Mouse (Mus musculus) embryonic facial prominence, embryonic 13.5 days (tissue): ENCODE measurements around the gene Atp5d. TPM values are rescaled to one million over a fixed set of nuclear protein-coding genes. Genes with fewer than 3 reads are reported as not detected.

Source experiments
- ATAC-seq: fragments of 200-750 bp; cut with Nextera tagmentation; 2 replicates; pipeline ENCODE4 v1.8.0; 2017; ENCODE audit warnings: low read depth; ENCODE audit not compliant: insufficient number of reproducible peaks, insufficient read depth, low FRiP score, low TSS enrichment
- H3K27ac ChIP-seq: fragments of 300-500 bp; sonication (generic); 2 replicates; pipeline ENCODE4 v1.5.1; 2015; ENCODE audit warnings: moderate library complexity, mild to moderate bottlenecking, inconsistent platforms
- H3K27me3 ChIP-seq: fragments of 300-500 bp; sonication (generic); 2 replicates; pipeline ENCODE4 v1.6.1; 2015; ENCODE audit warnings: mild to moderate bottlenecking, inconsistent platforms
- H3K36me3 ChIP-seq: fragments of 300-500 bp; sonication (generic); 2 replicates; pipeline ENCODE4 v1.6.1; 2015; ENCODE audit warnings: mild to moderate bottlenecking, inconsistent platforms
- H3K4me1 ChIP-seq: fragments of 300-500 bp; sonication (generic); 2 replicates; pipeline ENCODE4 v1.6.1; 2015; ENCODE audit warnings: inconsistent platforms
- H3K4me2 ChIP-seq: fragments of 300-500 bp; sonication (generic); 2 replicates; pipeline ENCODE4 v1.6.1; 2015; ENCODE audit warnings: moderate library complexity, mild to moderate bottlenecking, inconsistent platforms
- H3K4me3 ChIP-seq: fragments of 300-500 bp; sonication (generic); 2 replicates; pipeline ENCODE4 v1.5.1; 2015; ENCODE audit warnings: mild to moderate bottlenecking, inconsistent platforms
- H3K9ac ChIP-seq: fragments of 300-500 bp; sonication (generic); 2 replicates; pipeline ENCODE4 v1.6.1; 2015; ENCODE audit warnings: mild to moderate bottlenecking, inconsistent platforms
- H3K9me3 ChIP-seq: fragments of 300-500 bp; sonication (generic); 2 replicates; pipeline ENCODE4 v1.6.1; 2016; ENCODE audit warnings: inconsistent platforms
- WGBS: fragments of 180-500 bp; shearing (Covaris S2); methylation state at CpG from one replicate; pipeline ENCODE4 v1.1.7; 2015; ENCODE audit warnings: mixed read lengths; 5-methylcytosine and 5-hydroxymethylcytosine counted together
- polyA plus RNA-seq: library from polyadenylated mRNA; unstranded; fragments of >200 nt; fragmentation: Nextera tagmentation; extraction: Ambion mirVana; gene quantifications from 2 replicates; pipeline ENCODE4 v1.2.1, GENCODE M21; 2015

Atp5d gene
- polyA plus RNA-seq, 1 experiment from 2014 or later: 491 TPM

DNA sequence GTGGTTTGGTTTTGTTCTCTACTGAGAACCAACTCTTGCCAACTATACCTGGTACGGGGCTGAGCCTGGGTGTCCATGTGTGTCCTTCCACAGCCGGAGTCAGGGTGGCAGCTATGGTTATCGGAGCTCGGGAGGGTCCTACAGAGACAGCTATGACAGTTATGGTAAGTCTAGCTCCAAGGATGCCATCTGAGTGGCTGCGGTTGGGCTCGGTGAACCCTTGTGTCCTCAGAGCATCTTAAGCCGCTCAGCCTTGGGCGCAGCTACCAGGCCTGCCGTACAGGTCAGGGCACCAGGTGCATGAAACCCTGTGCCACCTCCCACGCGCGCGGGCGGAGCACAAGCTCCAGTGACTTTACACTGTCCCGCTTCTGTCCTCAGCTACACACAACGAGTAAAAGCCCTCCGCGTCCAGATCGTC is 32.2 kb downstream of the Atp5d start:
- Histone ChIP-seq H3K9me3 (no peaks in the 10 kb centered on the region), H3K9ac (no peak overlapping the region), H3K4me1 (peaks cover 51% of the 10 kb centered on the region), H3K4me2 (no peak overlapping the region), H3K4me3 (no peak overlapping the region), H3K27me3 (no peaks in the 10 kb centered on the region), H3K27ac (no peak overlapping the region), H3K36me3 (peaks cover 28% of the 10 kb centered on the region)
- ATAC-seq: no peak
- WGBS: 95% methylated on average over 19 of the region's 19 CpGs

DNA sequence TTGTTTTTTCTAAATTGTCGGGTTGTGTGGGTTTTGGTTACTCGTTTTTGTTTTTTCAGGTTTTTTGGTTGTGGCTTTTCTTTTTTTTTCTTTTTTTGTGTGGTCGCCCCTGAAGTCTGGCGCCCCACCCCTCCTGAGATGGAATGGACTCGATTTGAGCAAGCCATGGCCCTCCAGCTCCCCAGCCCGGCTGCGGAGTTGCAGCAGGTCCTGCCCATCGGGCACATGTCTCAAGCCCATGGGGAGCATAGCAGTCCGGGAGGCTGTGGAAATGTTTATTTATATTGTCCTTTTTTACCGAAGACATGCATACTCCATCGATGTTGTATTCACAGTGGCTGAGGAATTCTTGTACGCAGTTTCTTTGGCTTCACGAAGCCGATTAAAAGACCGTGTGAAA is 32.8 kb downstream of the Atp5d start:
- Histone ChIP-seq H3K36me3 (peaks cover 28% of the 10 kb centered on the region), H3K4me1 (peaks cover 46% of the 10 kb centered on the region), H3K4me3 (no peak overlapping the region), H3K9me3 (no peaks in the 10 kb centered on the region), H3K4me2 (no peak overlapping the region), H3K27ac (0 out of 2 replicates have a peak overlapping the region, but pooled peaks have one; percentile 5), H3K27me3 (no peaks in the 10 kb centered on the region), H3K9ac (no peak overlapping the region)
- ATAC-seq: no peak
- WGBS: 94% methylated on average over 15 of the region's 15 CpGs

DNA sequence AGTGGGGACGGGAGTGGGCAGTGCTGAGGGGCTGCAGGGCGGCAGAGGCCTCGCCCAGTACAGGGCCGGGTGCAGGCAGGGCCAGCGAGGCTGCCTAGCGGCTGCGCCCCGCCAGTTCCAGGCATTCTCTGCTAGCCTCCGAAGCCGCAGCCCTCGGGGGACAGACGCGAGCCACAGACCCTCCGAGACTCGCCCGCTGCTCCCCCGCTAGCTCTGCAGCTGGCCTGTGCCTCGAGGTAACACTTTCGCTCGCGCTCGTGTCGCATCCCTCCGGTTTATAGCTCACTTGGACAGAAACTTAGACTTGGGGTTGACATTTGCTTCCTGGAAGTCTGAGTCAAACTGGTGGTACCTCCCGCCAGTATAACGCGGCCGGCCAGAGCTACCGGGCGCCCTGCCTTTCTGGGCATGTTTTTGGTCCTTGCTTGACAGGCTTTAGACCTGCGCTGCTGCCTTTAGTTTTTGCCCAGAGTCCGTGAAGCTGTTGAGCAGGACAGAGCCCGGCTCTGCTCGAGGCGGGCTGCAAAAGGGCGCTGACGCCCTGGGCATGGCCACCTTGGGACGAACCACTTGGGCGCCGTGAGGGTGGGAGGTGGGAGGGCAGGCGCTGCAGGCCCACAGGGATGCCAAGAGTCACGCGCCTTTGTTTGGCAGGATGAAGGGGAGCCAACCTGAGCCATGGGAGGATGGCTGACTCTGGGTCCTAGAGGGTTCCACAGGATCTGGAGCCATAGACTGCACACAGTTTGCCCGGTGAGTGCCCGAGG is 33.5 kb downstream of the Atp5d start:
- WGBS: 86% methylated on average over 45 of the region's 45 CpGs
- Histone ChIP-seq H3K27ac (peak overlapping the region; percentile 78), H3K9me3 (no peaks in the 10 kb centered on the region), H3K4me2 (peak overlapping the region; percentile 70), H3K4me3 (peak overlapping the region; percentile 58; the same call in 1 of the 2 replicates), H3K9ac (peak overlapping the region; percentile 71; the same call in 1 of the 2 replicates), H3K4me1 (peaks cover 41% of the 10 kb centered on the region), H3K27me3 (no peaks in the 10 kb centered on the region), H3K36me3 (peaks cover 28% of the 10 kb centered on the region)
- no peak for ATAC-seq

DNA sequence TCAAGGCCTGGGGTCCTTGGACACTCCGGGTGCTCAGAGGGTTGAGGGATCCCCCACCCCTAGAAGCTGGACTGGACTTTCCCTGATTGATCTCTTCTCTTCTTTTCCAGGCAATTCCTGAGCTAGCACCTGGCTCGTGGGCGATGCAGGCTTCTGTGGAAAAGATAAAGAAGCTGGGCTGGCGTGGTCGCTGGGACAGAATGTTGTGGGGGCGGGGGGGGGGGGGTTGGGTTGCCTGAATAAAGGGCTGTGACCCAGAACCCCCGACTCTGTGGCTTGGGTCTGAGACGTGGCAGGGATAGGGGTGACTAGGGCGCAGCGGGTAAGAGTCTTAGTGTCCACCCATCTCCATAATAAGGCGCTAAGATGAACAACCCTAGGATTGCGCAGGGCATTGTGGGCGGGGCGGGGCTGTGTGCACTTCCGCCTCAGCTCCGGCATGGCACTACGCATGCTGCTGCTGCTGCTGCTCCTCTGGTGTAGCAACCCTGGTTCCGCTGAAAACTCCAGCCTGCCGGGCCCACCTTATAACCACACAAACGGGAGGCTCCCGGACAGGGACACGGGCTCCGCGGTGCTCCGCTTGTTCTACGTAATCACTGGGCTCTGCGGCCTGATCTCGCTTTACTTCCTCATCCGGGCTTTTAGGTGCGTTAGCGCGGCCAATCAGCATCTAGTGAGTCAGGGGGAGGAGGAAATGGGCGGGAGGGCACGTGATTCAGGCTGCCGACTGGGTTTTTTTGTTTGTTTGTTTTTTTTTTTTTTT is 34.3 kb downstream of the Atp5d start, which contains the start of gene 1600002K03Rik:
Gene 1600002K03Rik, plus strand, starts transcription at position 418 of the 766 bp plus-strand sequence.
- H3K4me2 ChIP-seq: peak within 1 kb of the TSS; percentile 70
- H3K36me3 ChIP-seq: peaks cover 28% of the 10 kb centered on the region
- 10% methylated on average over 35 of the region's 35 CpGs for WGBS
- H3K27me3 ChIP-seq: no peaks in the 10 kb centered on the region
- peaks cover 38% of the 10 kb centered on the region for H3K4me1 ChIP-seq
- H3K27ac ChIP-seq: peak within 1 kb of the TSS; percentile 78
- peak within 1 kb of the TSS; percentile 58 for H3K4me3 ChIP-seq
- peak within 1 kb of the TSS; percentile 71 for H3K9ac ChIP-seq
- ATAC-seq: peak; percentile 53; the same call in 1 of the 2 replicates
- no peaks in the 10 kb centered on the region for H3K9me3 ChIP-seq

DNA sequence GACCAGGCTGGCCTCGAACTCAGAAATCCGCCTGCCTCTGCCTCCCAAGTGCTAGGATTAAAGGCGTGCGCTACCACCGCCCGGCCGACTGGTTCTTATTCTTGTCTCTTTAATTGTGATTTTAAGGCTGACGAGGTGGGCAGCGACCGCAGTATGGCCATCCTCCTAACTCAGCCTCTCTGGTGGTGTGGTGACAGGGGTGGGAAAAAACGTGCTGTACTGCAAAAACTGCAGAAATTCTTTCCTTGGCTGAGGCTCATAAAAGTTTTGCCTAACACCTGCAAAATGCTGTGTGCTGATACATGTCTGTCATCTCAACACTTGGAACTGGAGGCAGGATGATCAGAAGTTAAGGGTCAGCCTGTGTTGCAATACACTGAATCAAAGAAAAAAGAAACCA is 34.9 kb downstream of the Atp5d start:
- peaks cover 38% of the 10 kb centered on the region for H3K4me1 ChIP-seq
- no peak for ATAC-seq

DNA sequence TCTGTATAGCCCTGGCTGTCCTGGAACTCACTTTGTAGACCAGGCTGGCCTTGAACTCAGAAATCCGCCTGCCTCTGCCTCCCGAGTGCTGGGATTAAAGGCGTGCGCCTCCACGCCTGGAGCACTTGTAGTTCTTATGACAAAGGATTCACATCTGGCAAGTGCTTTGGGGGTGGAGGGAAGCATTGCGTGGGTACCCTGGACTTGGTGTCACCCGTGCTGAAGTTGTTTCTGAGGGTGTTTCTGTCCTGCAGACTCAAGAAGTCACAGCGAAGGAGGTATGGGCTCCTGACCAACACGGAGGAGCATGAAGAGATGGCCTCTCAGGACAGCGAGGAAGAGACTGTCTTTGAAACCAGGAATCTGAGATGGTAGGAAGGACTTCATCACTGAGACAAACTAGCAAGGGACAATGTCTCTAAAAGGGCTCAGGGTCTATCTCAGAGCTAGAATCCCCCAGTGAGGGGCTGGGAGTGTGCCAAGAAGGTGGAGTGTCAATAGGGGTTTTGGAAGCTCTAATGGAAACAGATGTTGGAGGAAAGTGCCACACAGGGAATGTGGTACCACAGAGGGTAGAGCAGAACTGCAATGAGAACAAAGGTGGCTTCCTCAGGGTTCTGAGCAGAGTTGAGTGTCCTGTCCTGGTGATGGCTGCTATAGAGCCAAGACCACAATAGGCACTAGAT is 35.7 kb downstream of the Atp5d start:
- Histone ChIP-seq H3K36me3 (peaks cover 28% of the 10 kb centered on the region), H3K27me3 (no peaks in the 10 kb centered on the region), H3K27ac (peak overlapping the region; percentile 22; the same call in 1 of the 2 replicates), H3K9me3 (no peaks in the 10 kb centered on the region), H3K4me1 (peaks cover 31% of the 10 kb centered on the region), H3K9ac (0 out of 2 replicates have a peak overlapping the region, but pooled peaks have one; percentile 21), H3K4me2 (no peak overlapping the region), H3K4me3 (no peak overlapping the region)
- no peak for ATAC-seq
- WGBS: 85% methylated on average over 10 of the region's 10 CpGs

More for the DNA sequence above, 34.9 kb downstream of the Atp5d start:
- Histone ChIP-seq H3K4me3 (peak overlapping the region; percentile 58), H3K27me3 (no peaks in the 10 kb centered on the region), H3K9me3 (no peaks in the 10 kb centered on the region), H3K4me2 (peak overlapping the region; percentile 70), H3K9ac (peak overlapping the region; percentile 71), H3K36me3 (peaks cover 28% of the 10 kb centered on the region), H3K27ac (peak overlapping the region; percentile 78)
- WGBS: 7% methylated on average over 11 of the region's 11 CpGs

DNA sequence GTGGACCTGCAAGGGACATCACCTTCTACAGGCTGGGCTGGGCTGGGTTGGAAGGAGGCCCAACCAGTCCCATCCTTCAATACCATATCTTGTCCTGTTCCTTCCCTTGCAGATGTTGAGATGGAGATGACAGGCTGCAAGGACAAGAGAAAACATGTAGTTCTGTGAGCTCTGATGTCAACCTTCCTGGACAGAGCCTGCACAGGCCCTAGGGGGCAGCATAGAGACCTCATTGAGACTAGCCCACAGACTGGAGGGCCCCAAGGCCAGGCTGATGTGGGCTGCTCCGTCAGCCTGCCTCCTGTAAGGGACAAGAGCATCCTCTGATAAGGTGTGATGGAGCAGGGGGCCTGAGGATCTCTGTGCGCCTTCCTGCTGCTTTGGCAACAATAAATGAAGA is 36.3 kb downstream of the Atp5d start:
- 48% methylated on average over 2 of the region's 2 CpGs for WGBS
- H3K4me1 ChIP-seq: peaks cover 28% of the 10 kb centered on the region
- no peaks in the 10 kb centered on the region for H3K9me3 ChIP-seq
- 0 out of 2 replicates have a peak overlapping the region, but pooled peaks have one; percentile 22 for H3K27ac ChIP-seq
- no peak for ATAC-seq
- no peaks in the 10 kb centered on the region for H3K27me3 ChIP-seq
- H3K4me2 ChIP-seq: no peak overlapping the region
- H3K4me3 ChIP-seq: no peak overlapping the region
- 0 out of 2 replicates have a peak overlapping the region, but pooled peaks have one; percentile 21 for H3K9ac ChIP-seq
- H3K36me3 ChIP-seq: peaks cover 27% of the 10 kb centered on the region

DNA sequence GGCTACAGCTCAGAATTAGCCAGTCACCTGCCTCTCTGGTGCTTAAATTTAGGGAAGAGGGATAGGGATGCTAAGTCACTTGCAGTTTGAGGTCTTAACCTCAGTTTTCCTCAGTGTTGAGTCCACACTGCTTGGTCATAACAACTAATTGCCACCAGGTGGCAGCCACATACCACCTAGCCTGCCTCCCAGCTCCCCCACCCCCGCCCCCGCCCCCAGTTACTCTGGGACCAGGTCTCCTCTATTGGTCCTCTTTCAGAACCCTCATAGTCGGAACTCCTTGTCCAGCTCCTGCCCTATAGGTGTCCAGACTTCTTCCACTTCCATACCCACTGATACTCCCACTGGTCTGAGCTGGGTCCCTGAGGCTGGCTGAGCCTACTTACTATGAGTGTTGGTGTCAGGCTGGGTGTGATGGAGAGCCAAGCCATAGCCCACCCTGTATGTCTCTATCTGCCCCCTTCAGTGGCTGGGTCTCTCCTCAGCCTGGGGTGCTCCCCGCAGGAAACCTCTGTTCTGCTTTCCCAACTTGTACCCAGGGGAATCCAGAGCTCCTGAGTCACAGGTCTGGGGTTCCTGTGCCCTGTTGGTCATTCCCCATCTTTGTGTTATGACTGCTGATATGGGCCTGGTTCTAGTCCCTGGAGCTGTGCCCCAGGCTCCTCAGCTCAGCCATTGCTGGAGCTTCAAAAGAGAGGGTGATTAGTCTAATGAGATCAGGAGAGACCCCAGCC is 37.3 kb downstream of the Atp5d start:
- 16% methylated on average over 4 of the region's 4 CpGs for WGBS
- H3K4me1 ChIP-seq: peaks cover 26% of the 10 kb centered on the region
- 0 out of 2 replicates have a peak overlapping the region, but pooled peaks have one; percentile 3 for H3K9ac ChIP-seq
- ATAC-seq: no peak
- H3K4me2 ChIP-seq: no peak overlapping the region
- H3K27ac ChIP-seq: no peak overlapping the region
- H3K4me3 ChIP-seq: no peak overlapping the region
- no peaks in the 10 kb centered on the region for H3K9me3 ChIP-seq
- H3K36me3 ChIP-seq: peaks cover 17% of the 10 kb centered on the region
- H3K27me3 ChIP-seq: no peaks in the 10 kb centered on the region

DNA sequence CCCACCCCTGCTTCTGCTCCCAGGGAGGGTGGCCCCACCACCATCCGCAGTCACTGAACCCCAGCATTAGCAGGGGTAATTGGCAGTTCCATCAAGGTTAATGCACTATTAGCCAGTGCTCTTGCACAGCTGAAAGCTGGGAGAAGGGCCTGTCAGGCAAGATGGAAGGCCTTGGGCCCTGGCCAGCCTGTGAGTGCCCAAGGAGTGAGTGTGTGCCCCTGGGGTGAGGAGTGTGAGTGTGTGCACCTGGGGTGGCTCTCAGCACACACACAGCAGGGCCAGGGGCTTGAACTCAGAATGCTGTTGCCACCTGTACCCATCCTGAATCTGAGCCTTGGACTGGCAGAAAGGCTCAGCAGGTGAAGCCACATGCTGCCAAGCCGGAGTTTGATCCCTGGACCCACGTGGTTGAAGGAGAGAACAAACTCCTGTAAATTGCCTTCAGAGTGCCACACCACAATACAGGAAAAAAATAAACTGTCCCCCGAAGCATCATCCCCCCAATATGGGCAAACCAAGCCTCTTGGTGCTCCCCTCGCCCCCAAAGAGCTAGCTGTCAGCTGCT is 37.9 kb downstream of the Atp5d start:
- Histone ChIP-seq H3K9me3 (no peaks in the 10 kb centered on the region), H3K4me3 (no peak overlapping the region), H3K27me3 (no peaks in the 10 kb centered on the region), H3K4me1 (peaks cover 29% of the 10 kb centered on the region), H3K9ac (0 out of 2 replicates have a peak overlapping the region, but pooled peaks have one; percentile 3), H3K36me3 (peaks cover 11% of the 10 kb centered on the region), H3K4me2 (no peak overlapping the region), H3K27ac (no peak overlapping the region)
- WGBS: 76% methylated on average over 5 of the region's 5 CpGs
- no peak for ATAC-seq

DNA sequence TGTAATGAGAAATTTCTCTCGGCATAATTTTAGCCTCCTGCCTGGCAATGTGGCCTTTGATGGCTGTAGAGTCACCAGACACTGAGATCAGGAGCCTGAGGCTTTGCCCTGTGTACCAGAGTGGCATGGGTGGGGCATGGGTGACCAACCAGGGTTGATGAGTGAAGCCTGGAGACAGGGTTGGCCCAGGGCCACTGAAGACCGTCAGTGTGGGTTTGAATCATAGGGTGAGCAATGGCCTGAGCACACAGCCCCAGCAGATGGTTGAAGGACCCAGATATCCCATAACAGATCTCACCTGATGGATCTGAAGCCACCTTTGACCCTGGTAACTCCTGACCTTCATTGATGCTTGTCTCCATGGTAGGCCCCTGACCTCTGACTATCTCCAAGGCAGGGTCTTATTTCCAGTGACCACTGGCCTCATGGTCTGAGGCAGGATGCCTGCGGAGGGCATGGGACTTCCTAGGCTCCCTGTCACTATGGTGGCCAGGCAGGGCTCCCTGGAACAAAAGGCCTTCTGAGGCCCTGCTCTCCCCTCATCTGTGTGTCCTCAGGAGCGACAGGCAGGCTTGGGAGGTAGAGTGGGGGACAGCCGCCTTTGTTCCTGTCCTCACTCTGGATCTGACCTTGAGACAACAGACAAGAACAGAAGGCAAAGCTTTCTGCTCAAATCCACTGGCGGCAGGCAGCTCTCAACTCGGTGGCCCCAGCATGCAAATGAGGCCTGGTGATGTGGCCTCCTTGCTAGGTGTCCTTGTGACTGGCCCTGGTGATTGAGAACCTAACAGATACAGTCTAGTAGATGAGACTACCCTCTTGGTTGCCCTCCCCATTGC is 39.2 kb downstream of the Atp5d start:
- Histone ChIP-seq H3K36me3 (peaks cover 8% of the 10 kb centered on the region; the same call in 1 of the 2 replicates), H3K4me3 (no peak overlapping the region), H3K27me3 (no peaks in the 10 kb centered on the region), H3K4me1 (peaks cover 24% of the 10 kb centered on the region), H3K9ac (no peak overlapping the region), H3K4me2 (no peak overlapping the region), H3K27ac (no peak overlapping the region), H3K9me3 (no peaks in the 10 kb centered on the region)
- ATAC-seq: no peak
- WGBS: 75% methylated on average over 7 of the region's 7 CpGs
